Mouse (Mus musculus) CH12.LX (cell line): ENCODE results near the gene Rabep1. TPM values are rescaled to one million over a fixed set of nuclear protein-coding genes. Genes with fewer than 3 reads are reported as not detected.

Source experiments
- DNase-seq: peaks from one replicate; pipeline ENCODE4 v3.0.0-alpha.2; 2013; ENCODE audit errors: extremely low read depth
- H3K27ac ChIP-seq: 2 replicates; pipeline ENCODE4 v1.5.1; 2012; ENCODE audit warnings: low read depth, mild to moderate bottlenecking, control low read depth, moderate library complexity; ENCODE audit not compliant: insufficient read depth
- H3K27me3 ChIP-seq: replicated peaks from 2 replicates; pipeline ENCODE3; 2012; ENCODE audit warnings: inconsistent platforms
- H3K36me3 ChIP-seq, 2 experiments: replicated peaks in 1 of 2; 2 replicates each; pipeline versions ENCODE3 to v1.6.1; 2012; ENCODE audit warnings: inconsistent platforms in 1 of 2, low read length in 1 of 2, mild to moderate bottlenecking in 1 of 2, mixed read lengths in 1 of 2, moderate library complexity in 1 of 2; ENCODE audit not compliant: control insufficient read depth in 1 of 2, insufficient read depth in 1 of 2
- H3K4me1 ChIP-seq, 2 experiments: 2 replicates each; pipeline ENCODE4 v1.6.1; 2012; ENCODE audit warnings: inconsistent platforms in 1 of 2, moderate library complexity in 1 of 2; ENCODE audit not compliant: insufficient read depth in 2 of 2, control insufficient read depth in 1 of 2
- H3K4me2 ChIP-seq: 2 replicates; pipeline ENCODE4 v1.6.1; 2012; ENCODE audit warnings: low read depth, mild to moderate bottlenecking, control low read depth; ENCODE audit not compliant: poor library complexity, insufficient read depth, severe bottlenecking
- H3K4me3 ChIP-seq, 3 experiments: fragments of 150-350 bp in 1 of 3; sonication (generic) in 1 of 3; replicated peaks in 1 of 3; 2 replicates each; pipeline versions ENCODE3 to v1.5.1; 2011 to 2012; ENCODE audit warnings: low read depth in 2 of 3, low read length in 2 of 3, mild to moderate bottlenecking in 2 of 3, moderate library complexity in 2 of 3, control low read depth in 1 of 3, improper control_type of control experiment in 1 of 3, inconsistent platforms in 1 of 3, mixed read lengths in 1 of 3; ENCODE audit not compliant: poor library complexity in 1 of 3
- H3K79me2 ChIP-seq: replicated peaks from 2 replicates; pipeline ENCODE4 v1.6.1; 2012; ENCODE audit warnings: mild to moderate bottlenecking, moderate library complexity; ENCODE audit not compliant: control insufficient read depth, poor library complexity, insufficient read depth, severe bottlenecking; ENCODE audit errors: extremely low read depth
- H3K9ac ChIP-seq: 2 replicates; pipeline ENCODE4 v1.6.1; 2012; ENCODE audit warnings: low read depth, mild to moderate bottlenecking, control low read depth, moderate library complexity; ENCODE audit not compliant: insufficient read depth
- H3K9me3 ChIP-seq: replicated peaks from 2 replicates; pipeline ENCODE3; 2012; ENCODE audit warnings: low read length, inconsistent platforms, mixed read lengths
- CHD1 ChIP-seq: IDR thresholded peaks from 2 replicates; pipeline ENCODE4 v1.6.1; 2012; ENCODE audit warnings: low read depth, low read length, improper control_type of control experiment, inconsistent platforms
- CTCF ChIP-seq, 2 experiments: IDR thresholded peaks in 1 of 2; conservative IDR thresholded peaks in 1 of 2; 2 replicates each; pipeline ENCODE4 v1.5.1; 2011 to 2012; ENCODE audit warnings: low read depth in 2 of 2, low read length in 2 of 2, improper control_type of control experiment in 1 of 2, inconsistent platforms in 1 of 2, mild to moderate bottlenecking in 1 of 2, moderate library complexity in 1 of 2
- ELF1 ChIP-seq: IDR thresholded peaks from 2 replicates; pipeline ENCODE4 v1.6.1; 2014; ENCODE audit warnings: low read depth, mild to moderate bottlenecking, inconsistent platforms, low read length, improper control_type of control experiment
- GABPA ChIP-seq: IDR thresholded peaks from 2 replicates; pipeline ENCODE4 v1.6.1; 2012; ENCODE audit warnings: low read depth, low read length, improper control_type of control experiment, inconsistent platforms; ENCODE audit not compliant: insufficient replicate concordance
- KAT2A ChIP-seq: IDR thresholded peaks from 2 replicates; pipeline ENCODE4 v1.6.1; 2012; ENCODE audit warnings: low read length, improper control_type of control experiment, inconsistent platforms; ENCODE audit not compliant: insufficient replicate concordance
- MAFK ChIP-seq: IDR thresholded peaks from 2 replicates; pipeline ENCODE4 v1.6.1; 2011; ENCODE audit warnings: low read length, improper control_type of control experiment; ENCODE audit not compliant: insufficient replicate concordance
- MAX ChIP-seq: IDR thresholded peaks from 2 replicates; pipeline ENCODE4 v1.6.1; 2011; ENCODE audit warnings: low read length, improper control_type of control experiment
- NRF1 ChIP-seq: IDR thresholded peaks from 2 replicates; pipeline ENCODE4 v1.6.1; 2014; ENCODE audit warnings: low read depth, mild to moderate bottlenecking, inconsistent platforms, low read length, improper control_type of control experiment, moderate library complexity
- RAD21 ChIP-seq: IDR thresholded peaks from 2 replicates; pipeline ENCODE4 v1.6.1; 2011; ENCODE audit warnings: low read depth, mild to moderate bottlenecking, low read length, improper control_type of control experiment, moderate library complexity
- SIN3A ChIP-seq: IDR thresholded peaks from 2 replicates; pipeline ENCODE4 v1.6.1; 2012; ENCODE audit warnings: low read length, improper control_type of control experiment, inconsistent platforms
- ZC3H11A ChIP-seq: IDR thresholded peaks from 2 replicates; pipeline ENCODE4 v1.6.1; 2012; ENCODE audit warnings: low read depth, mild to moderate bottlenecking, inconsistent platforms, low read length, improper control_type of control experiment
- ZNF384 ChIP-seq: IDR thresholded peaks from 2 replicates; pipeline ENCODE4 v1.6.1; 2012; ENCODE audit warnings: low read depth, low read length, improper control_type of control experiment, inconsistent platforms
- dilution Hi-C: fragments of 300-500 bp; cut with MboI; formaldehyde crosslinking; loops from 2 replicates; pipeline ENCODE4 v1.14.3; 2020; ENCODE audit warnings: low sequenced_read_pairs; ENCODE audit not compliant: extremely low pct_unique_long_range_greater_than_20kb, extremely low pct_ligation_motif_present
- in situ Hi-C: fragments of 300-500 bp; cut with MboI; formaldehyde crosslinking; loops from 3 replicates; pipeline ENCODE4 v1.14.3; 2019; ENCODE audit warnings: low sequenced_read_pairs, low pct_ligation_motif_present, low pct_unique_long_range_greater_than_20kb, mixed read lengths
- polyA plus RNA-seq: library from polyadenylated mRNA; unstranded; fragments of >175 nt; gene quantifications from 2 replicates; pipeline ENCODE4 v1.2.1, GENCODE M21; 2012; ENCODE audit warnings: low read depth; ENCODE audit not compliant: insufficient read length
- total RNA-seq, 2 experiments: library from RNA; depleted of rRNA; stranded (reverse); fragments of 300-350 nt in 1 of 2; fragments of >200 nt in 1 of 2; gene quantifications; 2 replicates each; pipeline ENCODE4 v1.2.3; 2012 to 2014

The Rabep1 gene
- total and polyA plus RNA-seq, 3 experiments = 22.3 to 28.3 (median 26.1) TPM

DNA sequence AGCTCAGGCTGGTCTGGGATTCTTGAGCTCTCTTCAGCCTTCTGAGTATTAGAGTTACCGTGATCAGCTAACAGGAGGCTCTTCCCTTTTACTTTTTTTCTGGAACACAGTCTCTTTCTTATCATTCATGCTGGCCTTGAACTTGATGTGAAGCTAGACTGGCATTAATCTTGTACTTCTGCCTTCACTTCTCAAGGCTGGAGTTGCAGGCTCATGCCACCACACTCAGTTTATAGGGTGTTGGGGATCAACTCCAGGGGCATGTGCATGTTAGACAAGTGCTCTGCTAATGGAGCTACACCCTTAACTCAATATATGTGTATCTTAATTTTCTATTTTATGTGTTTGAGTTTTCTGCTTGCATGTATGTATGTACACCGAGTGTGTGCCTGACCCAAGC, 25.2 kb downstream of the Rabep1 start:
- H3K9ac ChIP-seq = no peak overlapping the region
- H3K4me1 ChIP-seq = peaks cover 0 to 20% of the 10 kb centered on the region in 2 experiments; a peak in 2 of 4 replicates
- in situ Hi-C loops (no loop called here), dilution Hi-C loops (no loop called here)
- no peaks in the 10 kb centered on the region for H3K27me3 ChIP-seq
- peaks cover 0 to 5% of the 10 kb centered on the region in 2 experiments for H3K36me3 ChIP-seq
- H3K9me3 ChIP-seq = no peaks in the 10 kb centered on the region
- TF ChIP-seq NRF1 (no peak), SIN3A (no peak), ZNF384 (no peak)
- DNase-seq = no peak
- H3K4me3 ChIP-seq = no peak overlapping the region
- no peak overlapping the region for H3K4me2 ChIP-seq
- H3K79me2 ChIP-seq = peaks cover 9% of the 10 kb centered on the region
- H3K27ac ChIP-seq = no peak overlapping the region

DNA sequence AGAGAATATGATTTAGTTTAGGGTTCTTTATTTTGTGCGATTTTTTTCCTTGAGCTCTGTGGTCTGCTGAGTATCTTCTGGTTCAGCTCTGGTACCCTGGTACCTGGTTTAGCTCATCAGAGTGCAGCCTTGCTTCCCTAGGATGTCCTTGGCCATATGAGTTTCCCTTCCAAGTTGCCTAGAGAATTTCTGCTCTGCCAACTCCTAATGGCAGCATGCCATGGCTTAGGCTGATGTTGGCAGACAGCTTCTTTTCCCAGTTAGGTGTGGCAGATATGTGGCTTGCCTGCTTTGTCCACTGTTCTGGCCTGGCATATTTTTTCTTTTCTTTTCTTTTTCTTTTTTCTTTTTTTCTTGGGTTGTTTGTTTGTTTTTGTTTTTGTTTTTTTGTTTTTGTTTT, 25.8 kb downstream of the Rabep1 start:
- Histone ChIP-seq H3K4me3 (no peak overlapping the region), H3K27ac (no peak overlapping the region), H3K4me1 (peaks cover 0 to 20% of the 10 kb centered on the region in 2 experiments; a peak in 2 of 4 replicates), H3K9me3 (no peaks in the 10 kb centered on the region), H3K79me2 (peaks cover 7% of the 10 kb centered on the region)
- no peak for DNase-seq
- in situ Hi-C loops = no loop called here
- TF ChIP-seq MAX = no peak
- TF ChIP-seq CTCF (conservative IDR thresholded peaks at IDR 0.05 in 1 of 2, IDR thresholded peaks at IDR 0.05 in 1 of 2; ENCODE audit: low read depth in 2 of 2, low read length in 2 of 2) = no peak
- TF ChIP-seq RAD21 = no peak
- TF ChIP-seq MAFK = no peak
- TF ChIP-seq GABPA = no peak
- TF ChIP-seq KAT2A = no peak
- no peak for TF ChIP-seq ZC3H11A
- no peak for TF ChIP-seq ZNF384
- no peak for TF ChIP-seq CHD1
- TF ChIP-seq, all 38 proteins: peak for 0
- dilution Hi-C loops = no loop called here
- Histone ChIP-seq H3K9ac (no peak overlapping the region), H3K36me3 (peaks cover 0 to 5% of the 10 kb centered on the region in 2 experiments), H3K27me3 (no peaks in the 10 kb centered on the region), H3K4me2 (no peak overlapping the region)

DNA sequence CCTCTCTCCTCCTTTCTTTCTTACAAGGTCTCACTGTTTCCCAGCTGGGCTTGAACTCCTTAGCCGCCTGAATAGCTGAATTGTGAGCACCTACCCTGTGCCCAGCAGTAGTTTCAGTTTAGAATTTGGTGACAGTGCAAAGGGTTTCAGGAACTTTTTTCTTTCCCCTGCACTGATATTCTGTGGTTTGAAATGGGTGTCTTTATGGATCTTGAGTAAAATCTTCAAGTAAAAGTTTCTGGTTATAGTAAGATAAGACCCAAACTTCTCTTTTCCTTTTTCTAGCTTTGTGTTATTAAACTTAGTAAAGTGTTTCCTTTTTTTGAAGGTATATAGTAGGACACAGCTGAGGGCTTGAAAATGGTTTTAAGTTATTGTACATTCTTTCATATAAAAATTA, 26.5 kb downstream of the Rabep1 start:
- Histone ChIP-seq H3K4me3 (no peak overlapping the region), H3K27me3 (no peaks in the 10 kb centered on the region), H3K4me1 (peaks cover 0 to 20% of the 10 kb centered on the region in 2 experiments; a peak in 2 of 4 replicates), H3K36me3 (peaks cover 0 to 7% of the 10 kb centered on the region in 2 experiments), H3K9ac (no peak overlapping the region), H3K9me3 (no peaks in the 10 kb centered on the region), H3K27ac (no peak overlapping the region), H3K4me2 (peak overlapping the region; percentile 31; the same call in 1 of the 2 replicates), H3K79me2 (peaks cover 5% of the 10 kb centered on the region)
- DNase-seq = no peak
- dilution Hi-C loops (no loop called here), in situ Hi-C loops (no loop called here)
- TF ChIP-seq ZNF384 (0 out of 2 replicates have a peak, but pooled peaks have one; percentile 17), ELF1 (no peak)
